Mouse (Mus musculus): ENCODE data around the gene Frs2.

GRCm38 (mm10) chr10:117023693-117024092 is 124.6 kb downstream of the Frs2 start:
- TF ChIP-seq CTCF (IDR thresholded peaks at IDR 0.05; ENCODE audit: borderline replicate concordance, control insufficient read depth, extremely low read depth, insufficient read depth, low read length, poor library complexity) (no peak), POLR2A (IDR thresholded peaks at IDR 0.05; ENCODE audit: control insufficient read depth, extremely low read depth, insufficient read depth, low read length, poor library complexity) (no peak)
